Mouse (Mus musculus) lung, adult 2 months (tissue): ENCODE results near the gene Rasgef1a. TPM values are rescaled to one million over a fixed set of nuclear protein-coding genes. Genes with fewer than 3 reads are reported as not detected.
A peak's percentile ranks its signal among the peaks of the same experiment; 100 is the strongest.

Experiments used
- DNase-seq: peaks from one replicate; pipeline ENCODE4 v3.0.0; 2022
- H3K4me1 ChIP-seq: fragments of 200-500 bp; 2 replicates; pipeline ENCODE4 v1.6.1; 2011; ENCODE audit warnings: low read length; ENCODE audit not compliant: control insufficient read depth, insufficient read depth
- H3K4me3 ChIP-seq: fragments of 200-500 bp; replicated peaks from 2 replicates; pipeline ENCODE3; 2011; ENCODE audit warnings: low read depth, mild to moderate bottlenecking, control low read depth, low read length; ENCODE audit errors: extremely low read depth
- CTCF ChIP-seq: fragments of 200-500 bp; IDR thresholded peaks from 2 replicates; pipeline ENCODE4 v1.5.1; 2011; ENCODE audit warnings: mild to moderate bottlenecking, low read length, control low read depth; ENCODE audit not compliant: insufficient read depth
- POLR2A ChIP-seq: fragments of 200-500 bp; IDR thresholded peaks from 2 replicates; pipeline ENCODE4 v1.6.1; 2011; ENCODE audit warnings: low read depth, mild to moderate bottlenecking, control low read depth, low read length, borderline replicate concordance; ENCODE audit errors: extremely low read depth
- WGBS: fragments of 180-500 bp; shearing (Covaris S2); methylation state at CpG from one replicate; pipeline ENCODE4 v1.1.7; 2018; 5-methylcytosine and 5-hydroxymethylcytosine counted together
- polyA plus RNA-seq: library from polyadenylated mRNA; depleted of rRNA; stranded (reverse); fragments of >200 nt; gene quantifications from 2 replicates; pipeline ENCODE4 v1.2.3, GENCODE M21; 2012

Rasgef1a gene
- polyA plus RNA-seq, 1 experiment: 57.1 TPM

DNA sequence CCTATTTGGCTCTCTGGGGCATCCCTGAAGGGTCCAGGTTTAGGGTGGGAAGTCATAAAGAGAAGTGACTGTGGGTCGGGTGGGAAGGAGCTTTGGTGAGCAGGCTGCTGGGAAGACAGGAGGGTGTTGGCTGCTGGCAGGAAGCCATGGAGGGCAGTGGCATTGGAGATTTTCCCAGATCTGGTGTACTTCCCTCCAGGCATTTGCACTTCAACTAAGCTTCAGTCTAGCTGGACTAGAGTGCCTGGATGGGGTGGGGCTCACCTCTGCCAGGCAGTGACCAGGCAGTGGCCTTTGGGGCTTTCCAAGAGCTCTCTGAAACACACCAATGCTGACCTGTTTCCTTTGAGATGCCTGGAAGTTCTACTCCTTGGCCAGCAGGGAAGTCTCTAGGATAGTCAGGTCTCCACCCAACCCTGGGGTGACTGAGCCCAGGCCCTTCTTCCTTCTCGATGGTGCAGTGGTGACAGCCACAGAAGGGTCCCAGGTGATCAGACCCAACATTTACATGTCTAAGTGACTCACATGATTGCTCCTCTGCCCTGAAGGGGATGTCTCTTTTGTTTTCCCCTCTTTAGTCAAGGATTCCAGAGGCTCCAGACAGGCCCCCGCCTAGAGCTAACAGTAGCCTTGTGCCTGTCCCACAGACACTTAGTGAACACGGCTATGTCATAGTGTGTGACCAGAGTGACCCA, 36.7 kb downstream of the Rasgef1a start:
- DNase-seq: peak; percentile 73
- 46% methylated on average over 4 of the region's 4 CpGs for WGBS
- Histone ChIP-seq H3K4me1 (peaks cover 49% of the 10 kb centered on the region), H3K4me3 (no peak overlapping the region)
- no peak for TF ChIP-seq CTCF
- no peak for TF ChIP-seq POLR2A

- no peak for DNase-seq
- TF ChIP-seq CTCF: no peak
- TF ChIP-seq POLR2A: no peak
- H3K4me1 ChIP-seq: peaks cover 40% of the 10 kb centered on the region
- WGBS: 68% methylated on average over 6 of the region's 6 CpGs
- no peak overlapping the region for H3K4me3 ChIP-seq
Measured at GRCm38 (mm10) chr6:118049776-118050175, 38.5 kb downstream of the Rasgef1a start.

- Histone ChIP-seq H3K4me3 (no peak overlapping the region), H3K4me1 (peaks cover 26% of the 10 kb centered on the region)
- 47% methylated on average over 4 of the region's 4 CpGs for WGBS
- TF ChIP-seq CTCF (no peak), POLR2A (no peak)
- peak; percentile 32 for DNase-seq
Measured at GRCm38 (mm10) chr6:118051474-118051873, 40.2 kb downstream of the Rasgef1a start.

GRCm38 (mm10) chr6:118055209-118055608, 44.0 kb downstream of the Rasgef1a start:
- peaks cover 7% of the 10 kb centered on the region for H3K4me1 ChIP-seq
- no peak overlapping the region for H3K4me3 ChIP-seq
- TF ChIP-seq CTCF (no peak), POLR2A (no peak)
- DNase-seq: no peak
- 84% methylated on average over 10 of the region's 10 CpGs for WGBS

DNA sequence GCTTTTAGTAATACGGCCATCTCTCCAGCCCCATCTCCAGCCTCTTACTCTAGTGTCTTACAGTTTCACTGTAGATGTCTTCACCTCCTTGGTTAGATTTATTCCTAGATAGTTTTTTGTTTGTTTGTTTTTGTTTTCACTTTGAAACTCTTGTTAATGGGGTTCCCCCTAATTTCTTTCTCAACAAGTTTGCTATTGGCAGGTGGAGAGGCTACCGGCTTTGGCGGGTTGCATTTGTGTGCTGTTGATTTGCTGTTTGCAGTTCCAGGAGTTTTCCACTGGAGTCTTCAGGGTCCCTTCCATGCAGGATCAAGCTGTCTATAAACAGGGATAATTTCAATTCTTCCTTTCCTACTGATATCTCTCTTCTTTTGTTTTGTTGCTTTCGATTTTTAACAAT, 50.0 kb downstream of the Rasgef1a start:
- Histone ChIP-seq H3K4me1 (peaks cover 5% of the 10 kb centered on the region; the same call in 1 of the 2 replicates), H3K4me3 (no peak overlapping the region)
- TF ChIP-seq CTCF: no peak
- no peak for TF ChIP-seq POLR2A
- no peak for DNase-seq
- WGBS: 91% methylated on average over 4 of the region's 4 CpGs

- 76% methylated on average over 5 of the region's 5 CpGs for WGBS
- H3K4me1 ChIP-seq: peaks cover 5% of the 10 kb centered on the region; the same call in 1 of the 2 replicates
- H3K4me3 ChIP-seq: no peak overlapping the region
- no peak for DNase-seq
- TF ChIP-seq POLR2A (no peak), CTCF (no peak)
Measured at GRCm38 (mm10) chr6:118063266-118063665, 52.0 kb downstream of the Rasgef1a start.

- TF ChIP-seq POLR2A: no peak
- peak; percentile 71 for TF ChIP-seq CTCF
- Histone ChIP-seq H3K4me3 (no peak overlapping the region), H3K4me1 (peaks cover 5% of the 10 kb centered on the region; the same call in 1 of the 2 replicates)
- WGBS: 15% methylated on average over 7 of the region's 7 CpGs
- peak; percentile 68 for DNase-seq
Measured at GRCm38 (mm10) chr6:118064968-118065530, 53.8 kb downstream of the Rasgef1a start.

- H3K4me3 ChIP-seq: peak overlapping the region; percentile 85
- DNase-seq: no peak
- 0% methylated on average over 12 of the region's 12 CpGs for WGBS
- H3K4me1 ChIP-seq: peaks cover 7% of the 10 kb centered on the region; the same call in 1 of the 2 replicates
- TF ChIP-seq POLR2A (peak; percentile 72; the same call in 1 of the 2 replicates), CTCF (no peak)
Measured at GRCm38 (mm10) chr6:118065837-118066198, 54.6 kb downstream of the Rasgef1a start.

DNA sequence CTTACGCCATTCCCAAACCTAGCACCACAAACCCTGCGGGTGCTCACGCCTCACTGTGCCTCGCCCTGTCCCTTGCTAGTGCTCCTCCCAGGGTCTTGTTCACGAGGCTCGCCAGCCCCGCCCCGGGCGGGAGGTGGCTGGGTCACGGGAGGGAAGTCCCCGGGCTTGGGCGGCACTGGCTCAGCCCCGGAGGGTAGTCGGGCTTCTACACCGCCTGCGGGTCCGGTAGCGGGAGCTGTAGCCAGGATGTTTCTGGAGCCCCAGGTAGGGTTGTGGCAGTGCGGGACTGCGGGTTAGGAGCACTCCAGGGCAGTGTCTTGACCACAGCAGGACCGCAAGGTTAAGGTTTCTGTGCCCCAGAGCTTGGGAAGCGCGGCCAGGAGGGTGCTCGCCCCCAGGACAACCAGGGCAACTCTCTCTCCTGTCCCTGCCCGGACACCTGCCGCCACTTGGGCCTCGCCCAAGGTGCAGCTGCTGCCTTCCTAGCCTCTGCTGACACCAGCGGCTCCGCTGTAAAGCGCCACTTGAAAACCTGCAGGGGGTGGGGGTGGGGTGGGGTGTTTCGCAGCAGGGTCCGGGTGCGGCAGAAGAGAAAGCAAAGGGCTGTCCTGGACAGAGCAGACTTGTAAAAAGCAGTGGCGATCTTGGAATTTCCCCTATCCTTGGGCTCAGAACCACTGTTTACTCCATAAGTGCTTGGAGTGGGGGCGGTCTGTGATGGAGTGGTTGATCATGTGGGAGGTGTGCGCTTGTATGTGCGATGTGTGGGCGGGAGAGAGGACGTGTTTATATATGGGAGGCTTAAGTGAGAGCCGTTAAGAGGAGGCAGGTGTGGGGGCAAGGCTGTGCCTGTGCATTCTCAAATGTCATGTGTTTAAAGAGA, 55.2 kb downstream of the Rasgef1a start:
- H3K4me1 ChIP-seq: peaks cover 12% of the 10 kb centered on the region
- TF ChIP-seq CTCF (no peak), POLR2A (peak; percentile 75; the same call in 1 of the 2 replicates)
- peak; percentile 81 for DNase-seq
- peak overlapping the region; percentile 85 for H3K4me3 ChIP-seq
- 2% methylated on average over 40 of the region's 40 CpGs for WGBS
